Mouse (Mus musculus) CD8-positive naive resting alpha-beta T cell, adult 57 days (primary cell): ENCODE results near the gene Smim26. TPM values are rescaled to one million over a fixed set of nuclear protein-coding genes. Genes with fewer than 3 reads are reported as not detected.

Experiments used
- total RNA-seq: library from RNA; stranded (reverse); gene quantifications from one replicate; pipeline ENCODE4 v1.2.4, GENCODE M21; 2023

Gene Smim26
- total RNA-seq: 16.4 TPM

DNA sequence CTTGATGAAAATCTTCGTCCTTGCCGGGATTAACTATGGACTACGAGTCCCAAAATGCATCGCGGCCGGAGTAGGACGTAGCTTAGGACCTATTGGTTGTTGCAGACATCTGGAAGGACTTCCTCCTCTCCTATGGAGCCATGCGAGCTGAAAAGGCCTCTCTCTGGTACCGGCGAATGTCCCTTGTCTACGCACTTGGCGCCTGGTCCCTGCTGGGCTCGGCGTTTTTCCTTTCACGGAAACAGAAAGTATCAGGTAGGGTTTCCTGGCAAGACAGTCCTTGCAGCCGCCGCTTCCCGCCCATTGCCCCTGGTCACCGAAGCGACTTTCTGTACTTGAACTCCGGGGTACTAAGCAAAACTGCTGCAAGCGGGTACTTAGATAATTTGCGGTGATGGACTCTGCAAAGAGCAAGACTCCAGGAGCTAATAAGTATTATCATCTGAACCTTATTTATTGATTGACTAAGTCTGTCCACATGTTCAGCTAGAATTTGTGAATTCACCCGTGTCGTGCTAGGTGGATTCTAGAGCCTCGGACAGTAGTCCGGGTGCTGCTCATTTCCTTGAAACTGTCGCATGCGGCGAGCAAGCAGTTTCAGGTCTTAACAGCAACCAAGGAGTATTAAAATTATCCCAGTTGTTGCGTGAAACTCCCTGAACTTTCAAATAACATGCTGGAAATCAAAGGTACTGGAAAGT is at the start of gene Smim26:
Smim26 (plus strand) TSS at position 104 of the 701 bp plus-strand sequence.

DNA sequence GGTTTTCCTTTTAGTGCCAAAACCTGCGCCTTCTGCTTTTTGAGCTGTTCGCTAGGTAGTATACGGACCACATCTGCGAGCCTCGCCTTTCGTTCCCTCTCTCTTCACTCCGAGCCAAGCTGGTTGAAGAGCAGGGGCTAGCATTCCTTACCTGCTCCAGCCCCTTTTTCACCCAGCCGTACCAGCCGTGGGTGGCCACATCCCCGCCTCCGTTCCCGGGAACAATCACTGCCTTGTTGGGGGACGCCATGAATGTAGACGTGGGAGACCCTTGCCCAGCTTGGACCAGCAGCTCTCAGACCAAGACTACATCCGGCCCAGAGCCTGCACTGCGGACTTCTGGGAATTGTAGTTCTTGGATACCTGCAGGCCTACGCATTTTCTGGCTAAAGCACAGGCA is 43.3 kb upstream of the Smim26 start, which contains the start of gene Rbbp9:
Rbbp9 (minus strand) TSS at position 341 of the 400 bp plus-strand sequence.

DNA sequence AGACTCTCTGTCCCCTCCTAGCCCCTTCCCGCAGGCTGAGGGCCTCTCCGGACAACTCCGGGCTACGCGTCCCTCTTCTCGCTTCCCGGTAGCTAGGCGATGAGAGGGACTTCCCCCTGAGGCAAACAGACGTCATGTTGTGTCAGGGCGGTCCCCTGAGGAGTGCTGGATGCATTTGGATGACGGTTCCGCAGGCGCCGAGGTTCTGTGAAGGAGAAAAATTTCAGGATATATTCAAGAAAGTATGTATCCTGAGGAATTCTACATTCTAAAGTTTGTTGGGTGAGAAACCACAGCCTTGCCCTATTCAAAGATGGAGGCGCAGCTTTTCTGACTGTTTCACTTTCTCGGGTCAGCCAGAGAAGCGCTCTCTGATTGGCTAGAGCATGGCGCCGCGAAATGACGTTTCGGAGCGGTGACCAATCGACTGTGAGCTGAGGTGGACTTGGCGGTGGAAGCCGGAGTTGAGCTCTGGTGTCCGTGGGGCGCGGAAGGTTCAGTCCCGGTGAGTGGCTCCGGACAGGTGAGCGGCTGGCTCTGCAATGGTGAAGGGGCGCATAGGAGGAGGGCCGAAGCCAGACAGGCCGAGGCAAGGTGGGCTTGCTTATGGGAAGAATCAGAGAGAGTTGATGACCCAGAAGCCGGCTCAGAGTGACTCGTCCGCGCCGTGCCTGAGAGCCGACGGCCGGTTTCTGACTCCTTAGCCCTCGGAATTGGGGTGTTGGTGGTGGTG is 37.9 kb upstream of the Smim26 start, which contains the start of gene Sec23b:
Sec23b (plus strand) TSS at position 410 of the 733 bp plus-strand sequence.

DNA sequence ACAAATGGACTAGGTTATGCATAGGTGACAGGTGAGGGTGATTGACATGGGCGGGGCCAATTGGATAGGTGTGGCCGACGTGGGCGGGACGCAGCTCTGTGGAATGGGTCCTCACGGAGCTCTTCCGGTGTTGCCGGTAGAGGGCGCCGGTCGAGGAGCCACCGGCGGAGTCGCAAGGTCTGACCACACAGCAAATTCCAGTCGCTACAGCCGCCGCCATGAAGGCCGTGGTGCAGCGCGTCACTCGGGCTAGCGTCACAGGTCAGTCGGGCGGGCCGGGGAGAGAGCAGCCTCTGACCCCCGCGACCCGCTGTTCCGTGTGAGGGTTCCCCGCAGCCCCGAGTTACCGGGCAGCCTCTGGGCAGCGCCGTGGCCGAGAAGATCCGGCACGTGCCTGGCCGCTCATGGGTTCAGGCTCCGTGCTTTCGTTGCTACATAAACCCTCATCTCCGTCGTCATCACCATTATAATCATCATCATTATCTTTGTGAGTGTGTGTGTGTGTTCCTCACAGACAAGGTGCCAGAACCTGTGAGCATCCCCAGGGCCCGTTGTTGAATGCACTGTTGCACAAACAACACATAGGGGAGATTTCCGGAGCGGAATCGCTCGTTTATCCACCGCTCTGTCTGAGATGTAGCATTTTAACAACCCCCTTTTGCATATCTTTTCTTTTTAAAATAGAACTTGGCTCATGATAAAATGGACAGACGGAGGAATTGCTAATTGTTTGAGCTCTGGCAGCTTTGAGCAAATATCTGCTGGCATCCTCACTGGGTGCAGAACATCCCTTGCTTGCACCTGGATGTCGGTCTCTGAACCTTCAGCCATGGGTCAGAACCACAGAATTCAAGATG is 6.2 kb downstream of the Smim26 start, which contains the start of gene Dtd1:
Dtd1 (plus strand) TSS at position 67 of the 857 bp plus-strand sequence.

Other genes with a start within 250 kb of the Smim26 start
- gene Kat14, start 225.1 kb upstream of the Smim26 start, total RNA-seq: 31.8 TPM
- not detected for gene Pet117, start 225.1 kb upstream of the Smim26 start, total RNA-seq
- not detected for gene Dzank1, start 66.6 kb upstream of the Smim26 start, total RNA-seq
- 36.2 TPM for gene Polr3f, start 66.3 kb upstream of the Smim26 start, total RNA-seq
- gene Rbbp9, start 43.2 kb upstream of the Smim26 start, total RNA-seq: 3.3 TPM
- 61.2 TPM for gene Sec23b, start 37.8 kb upstream of the Smim26 start, total RNA-seq
- gene Dtd1, start 5.8 kb downstream of the Smim26 start, total RNA-seq: 28.9 TPM
- not detected for gene Scp2d1, start 229.6 kb downstream of the Smim26 start, total RNA-seq